Mouse (Mus musculus): ENCODE results near the gene Ryk. TPM values are rescaled to one million over a fixed set of nuclear protein-coding genes. Genes with fewer than 3 reads are reported as not detected.
"Not testable (repeated sequence)": the region's sequence is repeated elsewhere in the genome, so short reads cannot be mapped to it uniquely, and the experiment has no call there.

Gene Ryk
- polyA plus RNA-seq, 2 experiments from 2014 or later, result 0.95 to 1.2 TPM

DNA sequence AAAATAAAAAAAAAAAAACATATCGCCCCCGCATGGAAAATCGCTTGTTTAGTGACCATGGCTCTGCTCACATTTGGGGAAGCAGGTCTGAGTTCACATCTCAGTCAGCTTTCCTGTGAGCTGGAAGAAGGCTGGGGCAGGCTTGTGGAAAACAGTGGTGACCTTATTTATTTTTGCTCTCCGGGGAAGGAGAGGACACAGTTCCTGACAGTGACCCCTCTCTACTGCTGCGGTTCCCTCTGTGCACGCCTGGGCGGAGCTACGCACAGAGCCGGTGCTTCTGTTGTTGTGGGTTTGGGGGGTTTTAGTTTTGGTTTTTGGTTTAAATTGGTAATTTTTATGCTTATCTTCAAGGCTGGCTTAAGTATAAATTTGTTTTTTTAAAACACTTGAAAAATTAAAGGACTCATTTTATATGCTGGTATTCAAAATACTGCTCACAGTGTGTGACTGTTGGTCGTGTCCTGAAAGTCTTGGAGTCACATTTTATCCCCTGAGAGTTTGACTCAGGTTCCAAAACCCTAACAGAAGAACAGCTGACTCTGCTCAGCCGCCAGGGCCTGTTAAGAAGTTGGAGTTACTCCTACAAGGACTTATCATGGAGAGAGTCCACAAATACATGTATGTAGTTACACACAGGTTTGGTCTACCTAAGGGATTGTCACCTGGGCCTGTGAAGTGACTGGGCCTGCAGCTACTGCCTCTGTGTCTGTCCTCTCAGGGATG lies 73.0 kb downstream of the Ryk start:
- ATAC-seq, result no peak

DNA sequence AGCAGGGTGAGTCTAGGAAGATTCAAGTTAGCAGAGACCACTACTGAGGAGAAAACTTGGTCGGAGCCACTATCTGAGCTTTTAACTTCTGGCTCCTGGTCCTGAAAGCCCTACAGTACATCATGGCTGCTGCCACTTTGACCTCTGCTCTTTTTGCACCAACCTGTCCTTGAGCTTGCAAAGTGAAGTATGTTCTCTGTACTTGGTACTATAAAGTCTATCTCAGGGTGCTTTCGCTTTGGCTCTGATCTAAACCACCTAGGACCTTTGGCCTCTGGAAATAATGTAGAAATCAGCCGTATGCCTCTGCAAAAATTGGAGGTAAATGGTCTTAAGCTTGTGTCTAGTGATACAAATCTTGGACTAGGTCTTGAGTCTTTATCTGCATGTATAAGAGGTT lies 76.8 kb downstream of the Ryk start:
- no peak for ATAC-seq

DNA sequence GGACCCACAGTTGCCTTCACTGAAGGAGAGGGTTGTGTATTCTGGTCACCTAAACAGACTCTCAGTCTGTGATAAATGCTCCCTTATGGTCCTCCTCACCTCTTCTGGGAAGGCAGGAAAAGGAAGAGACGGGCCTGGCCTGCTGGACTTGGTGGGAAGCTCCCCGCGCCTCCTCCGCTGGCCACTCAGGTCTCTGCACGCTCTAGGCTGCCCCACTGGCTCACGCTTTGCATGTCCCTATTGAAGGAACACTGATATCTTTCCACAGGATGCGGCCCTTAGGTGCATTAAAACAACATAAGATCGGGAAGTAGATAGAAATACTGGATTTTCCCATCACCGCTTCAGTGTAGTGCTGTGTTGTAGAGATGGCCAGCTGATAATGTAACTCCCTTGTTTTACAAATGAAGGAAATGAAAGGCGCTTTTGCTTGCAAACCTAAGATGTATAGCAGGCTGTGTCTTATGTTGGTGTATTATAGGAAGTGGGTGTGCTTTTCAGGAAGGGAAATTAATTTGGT lies 77.9 kb downstream of the Ryk start:
- no peak for ATAC-seq

DNA sequence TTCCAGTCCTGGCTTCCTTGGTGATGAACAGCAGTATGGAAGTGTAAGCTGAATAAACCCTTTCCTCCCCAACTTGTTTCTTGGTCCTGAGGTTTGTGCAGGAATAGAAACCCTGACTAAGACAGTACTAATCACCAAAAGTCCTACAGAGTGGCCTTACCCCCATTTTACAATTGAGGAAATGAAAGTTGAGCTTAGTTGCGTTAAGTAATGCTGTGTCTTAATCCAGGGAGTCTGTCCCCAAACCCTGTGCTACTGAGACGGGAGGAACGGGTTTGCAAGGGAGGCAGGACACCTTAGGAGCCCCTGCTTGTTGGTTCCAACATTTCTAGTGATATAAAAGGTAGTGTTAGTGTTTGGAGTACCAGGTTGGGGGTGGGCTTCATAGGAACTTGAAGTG lies 78.9 kb downstream of the Ryk start:
- not testable (repeated sequence) for ATAC-seq

DNA sequence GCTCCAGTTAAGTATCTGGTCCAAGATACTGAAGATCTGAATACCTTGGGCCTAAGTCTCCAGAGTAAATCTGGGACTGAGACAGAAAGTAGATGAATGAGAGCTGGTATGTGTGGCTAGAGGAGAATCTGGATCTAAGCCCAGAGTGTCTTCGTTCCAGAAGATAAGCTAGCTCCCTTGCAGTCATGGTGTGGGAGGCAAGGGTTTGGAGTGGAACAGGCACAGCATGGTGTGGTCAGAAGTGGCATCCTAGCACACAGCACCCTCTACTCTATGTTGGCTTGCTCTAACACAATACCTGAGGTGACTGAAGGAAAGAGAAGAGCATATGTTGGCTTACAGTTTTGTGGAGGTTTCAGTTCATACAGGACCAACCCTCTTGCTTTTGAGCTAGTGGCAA lies 79.9 kb downstream of the Ryk start:
- no peak for ATAC-seq

DNA sequence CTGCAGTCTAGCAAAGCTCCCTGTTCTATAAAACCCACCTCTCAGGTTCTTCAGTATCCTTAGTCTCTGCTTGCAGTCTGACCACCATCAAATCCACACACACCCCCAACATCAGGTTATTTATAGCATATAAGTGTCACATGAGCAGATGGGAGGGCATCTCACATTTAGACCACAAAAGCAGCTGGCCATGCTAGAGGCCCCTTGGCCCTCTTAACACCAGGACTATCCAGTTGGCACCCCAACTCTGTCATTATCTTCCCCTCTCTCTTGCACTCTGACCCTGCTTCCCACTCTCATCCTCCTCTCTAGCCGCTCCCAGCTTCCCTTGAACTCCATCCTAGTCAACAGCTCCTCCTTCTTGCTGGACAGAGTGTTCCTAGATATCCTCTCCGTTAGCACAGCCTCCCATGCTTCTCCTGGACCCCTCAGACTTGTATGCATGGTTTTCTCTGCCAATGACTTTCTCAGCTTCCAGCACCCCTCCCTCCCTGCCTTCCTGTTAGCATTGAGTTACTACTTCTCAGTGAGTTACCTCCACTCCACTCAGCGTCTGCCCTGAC lies 80.7 kb downstream of the Ryk start:
- no peak for ATAC-seq

DNA sequence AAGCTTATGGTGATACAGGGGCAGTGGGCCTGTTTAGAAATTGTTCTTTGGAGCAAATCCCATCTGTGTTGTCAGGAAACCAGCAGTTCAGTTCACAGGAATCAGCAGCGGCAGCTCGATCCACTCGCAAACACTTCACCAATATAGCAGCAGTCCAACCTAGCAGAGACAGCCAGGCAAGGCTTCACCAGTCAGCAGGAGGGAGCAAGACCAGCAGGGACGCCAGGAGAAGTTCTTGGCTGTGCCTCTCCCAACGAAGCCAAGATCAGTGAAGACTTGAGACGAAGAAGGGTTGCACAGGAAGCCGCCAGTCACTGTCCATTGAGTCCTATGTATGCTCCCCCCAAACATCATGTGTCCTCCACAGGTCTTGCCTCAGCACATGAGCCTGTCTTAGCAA lies 81.4 kb downstream of the Ryk start:
- no peak for ATAC-seq

DNA sequence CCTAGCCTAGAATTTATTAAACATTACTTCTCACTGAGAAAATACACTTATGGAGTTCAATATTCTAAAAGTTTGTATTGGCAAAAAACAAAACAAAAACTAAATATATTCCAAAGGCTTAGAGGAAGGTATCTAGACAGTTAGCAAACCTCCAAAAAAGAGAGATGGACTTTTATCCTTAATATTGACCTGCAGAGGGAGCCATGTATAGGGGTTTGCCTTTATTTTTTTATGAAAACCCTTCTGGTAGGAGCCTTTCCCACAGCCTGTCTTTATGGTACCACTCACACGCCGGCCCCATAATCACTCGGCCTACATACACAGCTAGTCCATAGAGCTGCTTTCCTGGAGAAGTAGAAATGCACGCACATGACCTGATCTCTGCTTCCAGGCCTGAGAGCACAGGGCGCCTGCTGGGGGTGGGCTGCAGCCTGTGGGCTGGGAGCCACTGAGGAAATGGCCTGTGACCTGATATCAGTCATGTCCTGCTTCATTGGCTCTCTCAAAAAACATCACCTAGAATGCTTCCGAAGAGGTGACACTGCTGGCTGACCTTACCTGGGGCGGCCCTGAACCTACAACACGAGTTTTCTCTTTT lies 82.9 kb downstream of the Ryk start:
- no peak for ATAC-seq

DNA sequence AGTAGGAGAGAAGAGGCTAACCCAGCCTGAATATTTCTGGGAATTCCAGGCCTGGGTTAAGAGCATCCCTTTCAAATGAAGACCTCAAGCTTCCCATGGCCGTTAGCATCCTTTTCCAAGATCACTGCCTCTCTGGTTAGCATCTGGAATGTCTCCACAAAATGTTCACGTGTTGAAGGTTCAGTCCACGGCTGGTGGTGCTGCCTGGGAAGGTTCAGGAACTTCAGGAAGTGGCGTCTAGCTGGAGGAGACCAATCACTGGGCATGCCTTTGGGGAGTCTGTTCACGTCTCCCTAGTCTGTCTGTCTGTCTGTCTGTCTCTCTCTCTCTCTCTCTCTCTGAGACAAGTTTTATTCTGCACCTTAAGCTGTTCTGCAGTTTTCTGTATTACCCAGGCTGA lies 84.8 kb downstream of the Ryk start:
- no peak for ATAC-seq

DNA sequence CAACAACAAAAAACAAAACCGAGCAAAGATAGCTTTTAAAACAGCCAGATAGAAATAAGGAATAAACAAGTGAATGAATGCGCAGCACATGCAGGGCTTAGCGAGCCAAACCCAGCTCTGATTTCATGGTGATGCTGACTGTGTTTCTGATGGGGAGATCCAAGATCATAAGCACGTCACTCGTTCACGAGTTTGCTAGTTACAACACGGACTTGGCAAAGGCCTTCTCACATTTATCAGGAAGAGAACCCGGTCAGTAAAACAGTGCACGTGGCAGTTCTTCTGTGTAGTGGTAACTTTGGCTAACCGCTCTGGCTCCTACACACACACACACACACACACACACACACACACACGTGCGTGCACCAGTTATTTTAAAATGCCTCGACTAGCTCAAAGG lies 87.1 kb downstream of the Ryk start:
- ATAC-seq, result no peak

DNA sequence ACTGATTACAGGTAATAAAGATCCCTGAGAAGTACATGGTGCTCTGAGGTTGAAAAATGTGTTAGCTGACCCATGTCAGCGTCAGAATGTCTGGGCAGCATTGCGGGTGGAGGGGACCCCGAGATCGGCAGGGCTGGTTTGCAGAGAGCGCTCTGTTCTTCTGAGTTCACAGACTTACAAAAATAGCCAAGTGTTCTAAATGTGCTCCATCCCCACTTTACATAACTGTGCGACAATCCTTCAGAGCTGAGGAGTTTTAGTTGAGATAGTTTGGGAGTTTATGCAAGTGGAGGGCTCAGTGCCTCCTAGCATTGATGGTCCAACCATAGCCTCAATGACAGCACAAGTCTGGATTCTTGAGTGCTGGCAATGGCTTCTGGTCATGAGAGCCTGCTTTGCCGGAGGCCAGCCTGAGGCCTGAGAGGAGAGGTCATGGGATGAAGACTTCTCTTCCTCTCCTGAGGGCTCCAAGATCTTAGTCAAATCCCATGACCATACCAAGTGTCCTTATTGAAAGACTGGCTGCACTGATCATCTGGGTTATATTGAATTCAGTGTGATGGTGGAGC lies 88.2 kb downstream of the Ryk start:
- ATAC-seq, result no peak

DNA sequence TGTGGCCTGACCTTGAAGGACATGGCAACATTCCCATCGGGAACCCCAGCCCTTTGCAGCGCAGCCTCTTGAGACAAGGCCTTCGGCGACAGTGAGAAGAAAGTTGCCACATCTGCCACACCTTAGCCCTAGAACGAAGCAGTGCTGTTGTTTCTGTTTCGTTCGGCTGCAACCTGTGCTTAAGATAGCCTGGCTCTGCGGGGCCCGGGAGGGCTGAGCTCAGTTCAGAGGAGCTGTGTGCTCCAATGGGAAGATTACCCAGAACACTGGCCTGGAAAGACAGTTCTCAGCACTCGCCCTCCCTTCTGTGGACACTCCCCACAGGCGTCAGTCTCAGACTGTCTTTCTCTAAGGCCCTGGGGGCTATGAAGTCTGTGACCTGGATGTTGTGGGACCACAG lies 89.1 kb downstream of the Ryk start:
- no peak for ATAC-seq

DNA sequence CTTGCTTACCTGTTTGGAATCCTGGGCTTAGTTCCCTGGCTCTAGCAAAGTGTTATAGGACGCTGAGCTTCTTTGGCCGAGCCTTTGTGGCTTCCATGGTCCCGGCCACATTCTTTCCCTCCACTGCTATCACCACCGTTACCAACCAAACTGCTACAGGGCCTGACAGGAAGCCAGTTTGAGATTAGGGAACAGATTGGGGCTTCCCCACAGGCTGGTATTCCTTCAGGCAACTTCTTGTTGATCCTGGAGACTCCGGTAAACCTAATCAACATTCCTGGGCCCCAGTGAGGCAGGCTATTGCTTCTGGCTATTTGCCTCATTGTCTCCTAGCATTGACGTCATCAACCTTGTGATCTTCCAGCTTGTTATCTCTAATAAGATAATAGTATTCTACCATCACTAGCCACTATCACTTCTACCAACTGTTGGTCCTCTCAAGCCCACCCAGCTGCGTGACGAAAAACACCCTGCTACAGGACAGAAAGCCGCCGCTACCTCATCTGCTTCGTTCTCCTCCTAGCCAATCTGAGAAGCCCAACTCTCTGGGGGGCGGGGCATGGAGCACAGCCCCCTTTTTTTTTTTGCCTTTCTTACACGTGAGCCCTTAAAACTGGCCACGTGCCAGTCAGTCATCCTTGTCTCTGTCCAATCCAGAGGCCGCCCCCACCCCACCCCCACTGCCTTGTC lies 90.1 kb downstream of the Ryk start:
- no peak for ATAC-seq

DNA sequence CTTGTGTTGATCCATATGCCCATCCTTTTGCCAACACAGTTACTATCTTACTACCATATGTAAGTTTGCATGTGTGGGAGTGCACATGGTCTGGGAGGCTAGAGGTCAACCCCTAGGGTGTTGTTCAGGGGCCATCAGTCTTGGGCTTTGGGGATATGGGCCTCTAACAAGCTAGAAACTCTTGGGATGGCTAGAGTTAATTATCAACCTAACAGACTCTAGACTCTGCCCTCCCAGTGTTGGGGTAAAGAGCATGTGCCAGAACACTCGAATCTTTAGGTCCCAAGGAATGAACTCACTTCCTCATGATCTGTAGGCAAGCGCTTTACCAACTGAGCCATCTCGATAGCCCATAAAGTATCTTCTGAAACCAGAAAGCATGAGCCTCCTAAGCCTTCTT lies 91.4 kb downstream of the Ryk start:
- ATAC-seq, result no peak

DNA sequence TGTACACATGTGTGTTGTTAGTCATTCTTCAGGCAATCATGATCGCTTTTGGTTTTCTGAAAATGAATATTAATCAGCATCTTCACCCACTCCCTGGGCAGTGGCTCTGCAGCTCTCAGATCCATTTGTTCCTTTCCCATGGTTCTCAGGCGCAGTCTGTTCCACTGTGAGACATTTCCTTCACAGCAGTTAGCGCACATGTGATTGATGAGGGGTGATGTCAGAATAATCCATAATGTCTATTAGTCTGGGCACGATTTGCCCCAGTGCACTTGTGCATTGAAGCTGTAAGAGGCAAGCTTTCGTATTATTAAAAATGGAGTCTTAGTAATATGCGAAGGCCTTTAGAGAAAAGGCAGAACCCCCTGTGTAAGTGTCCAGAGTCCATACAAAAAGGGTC lies 95.1 kb downstream of the Ryk start:
- no peak for ATAC-seq

DNA sequence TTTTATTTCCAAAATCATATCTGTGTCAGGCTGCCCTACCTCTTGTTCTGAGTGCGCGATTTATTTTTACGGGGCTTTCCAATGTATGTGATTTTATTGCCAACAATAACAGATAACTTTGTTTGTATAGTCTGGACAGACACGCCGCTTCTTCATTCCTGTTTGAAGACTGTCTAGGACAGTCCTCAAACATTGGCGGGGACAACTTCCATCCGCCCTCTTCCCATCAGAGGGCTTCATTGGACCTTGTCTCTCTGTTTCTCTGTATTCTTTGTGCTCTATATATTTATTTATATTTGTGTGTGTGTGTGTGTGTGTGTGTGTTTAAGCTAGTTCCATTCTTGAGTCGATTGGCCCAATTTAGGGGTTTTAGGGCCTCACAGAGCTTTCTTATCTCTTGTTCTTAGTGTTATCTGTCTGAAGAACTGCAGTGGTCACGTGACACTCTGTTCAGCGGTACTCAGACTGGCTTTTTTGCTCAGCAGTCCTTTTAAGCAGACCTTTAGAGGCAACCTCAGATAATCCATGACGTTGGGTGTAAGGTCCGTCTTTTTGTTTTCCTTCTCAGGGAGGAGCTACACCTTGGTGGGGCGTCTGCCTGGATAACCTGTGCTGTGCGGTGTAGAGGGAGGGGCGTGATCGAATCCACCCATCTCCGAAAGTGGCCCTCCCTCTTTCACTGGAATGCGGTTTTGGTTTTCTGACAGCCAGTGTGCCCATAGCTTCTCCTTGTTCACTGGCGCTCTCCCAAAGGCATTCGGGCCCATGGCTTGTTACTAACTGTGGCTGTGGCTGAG lies 99.4 kb downstream of the Ryk start:
- no peak for ATAC-seq

DNA sequence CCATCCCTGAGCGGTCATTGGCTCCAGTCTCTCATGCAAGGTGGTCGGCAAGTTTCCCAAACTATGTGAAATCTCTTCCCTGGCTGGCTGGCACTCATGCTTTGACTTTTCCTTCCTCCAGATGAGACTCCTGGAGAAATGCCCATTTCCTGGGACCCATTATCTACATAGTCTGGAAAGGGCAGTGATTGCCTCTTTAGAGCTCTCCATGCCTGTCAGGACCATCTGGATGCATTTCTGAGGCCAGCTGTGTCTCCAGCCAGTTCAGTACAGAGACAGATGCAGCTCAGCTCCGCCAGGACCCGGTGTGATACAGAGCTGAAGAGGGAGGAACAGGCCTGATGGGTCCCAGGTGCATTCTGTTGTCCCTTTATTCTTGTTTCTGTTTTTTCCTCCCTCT lies 107.5 kb downstream of the Ryk start:
- no peak for ATAC-seq

DNA sequence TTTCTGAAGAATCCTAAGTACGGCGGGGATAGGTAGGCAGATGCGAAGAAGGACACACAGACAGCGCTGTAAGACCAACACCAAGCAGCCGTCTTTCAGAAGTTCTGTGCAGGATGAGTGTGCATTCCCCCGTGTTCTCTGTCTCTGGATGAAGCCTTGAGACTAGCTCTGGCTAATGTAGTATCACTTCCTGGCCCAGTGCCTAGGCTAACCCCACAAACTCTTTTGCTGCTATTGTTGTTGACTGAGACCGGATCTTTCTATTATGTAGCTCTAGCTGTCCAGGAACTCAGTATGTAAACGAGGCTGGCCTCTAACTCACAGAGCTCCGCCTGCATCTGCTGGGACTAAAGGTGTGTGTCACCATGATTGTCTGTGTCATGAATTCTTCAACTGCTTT lies 110.2 kb downstream of the Ryk start:
- ATAC-seq, result no peak

DNA sequence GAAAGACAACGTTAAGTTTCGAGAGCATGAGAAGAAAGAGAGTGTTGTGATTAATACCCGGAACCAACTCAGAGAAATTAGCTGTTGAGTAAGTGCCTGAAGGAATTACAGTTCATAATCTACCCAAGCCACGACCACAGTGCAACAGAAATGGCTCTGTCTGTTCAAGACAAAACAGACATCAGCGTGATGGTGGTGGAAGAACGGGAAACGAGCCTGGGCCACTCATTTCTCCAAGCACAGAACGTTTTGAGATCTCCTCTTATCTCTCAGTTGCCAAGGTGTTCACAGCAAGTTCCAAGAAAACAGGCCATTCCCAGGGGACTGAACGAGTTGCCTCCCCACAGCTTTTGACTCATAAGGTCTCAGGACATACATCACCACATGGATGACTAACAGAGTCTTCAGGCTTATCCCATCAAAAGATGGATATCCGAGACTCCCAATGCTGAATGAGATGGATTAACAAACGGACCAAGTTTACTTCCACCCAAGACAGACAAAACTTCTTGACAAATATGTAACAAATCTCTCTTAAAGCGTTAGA lies 111.8 kb downstream of the Ryk start:
- ATAC-seq, result no peak

DNA sequence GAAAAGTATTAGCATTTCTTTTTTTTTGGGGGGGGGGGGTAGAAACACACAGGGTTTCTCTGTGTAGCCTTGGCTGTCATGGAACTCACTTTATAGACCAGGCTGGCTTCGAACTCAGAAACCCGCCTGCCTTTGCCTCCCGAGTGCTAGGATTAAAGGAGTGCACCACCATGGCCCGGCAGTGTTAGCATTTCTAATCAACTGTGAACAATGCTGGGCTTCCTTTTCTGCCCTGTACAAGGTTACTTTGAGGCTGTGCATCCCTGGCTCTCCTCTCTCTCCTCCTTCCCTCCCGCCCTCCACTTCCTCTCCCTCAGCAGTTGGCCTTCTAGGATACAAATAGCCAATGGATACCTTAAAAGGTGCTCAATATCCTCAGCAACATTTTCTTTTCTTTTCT lies 114.0 kb downstream of the Ryk start:
- no peak for ATAC-seq

DNA sequence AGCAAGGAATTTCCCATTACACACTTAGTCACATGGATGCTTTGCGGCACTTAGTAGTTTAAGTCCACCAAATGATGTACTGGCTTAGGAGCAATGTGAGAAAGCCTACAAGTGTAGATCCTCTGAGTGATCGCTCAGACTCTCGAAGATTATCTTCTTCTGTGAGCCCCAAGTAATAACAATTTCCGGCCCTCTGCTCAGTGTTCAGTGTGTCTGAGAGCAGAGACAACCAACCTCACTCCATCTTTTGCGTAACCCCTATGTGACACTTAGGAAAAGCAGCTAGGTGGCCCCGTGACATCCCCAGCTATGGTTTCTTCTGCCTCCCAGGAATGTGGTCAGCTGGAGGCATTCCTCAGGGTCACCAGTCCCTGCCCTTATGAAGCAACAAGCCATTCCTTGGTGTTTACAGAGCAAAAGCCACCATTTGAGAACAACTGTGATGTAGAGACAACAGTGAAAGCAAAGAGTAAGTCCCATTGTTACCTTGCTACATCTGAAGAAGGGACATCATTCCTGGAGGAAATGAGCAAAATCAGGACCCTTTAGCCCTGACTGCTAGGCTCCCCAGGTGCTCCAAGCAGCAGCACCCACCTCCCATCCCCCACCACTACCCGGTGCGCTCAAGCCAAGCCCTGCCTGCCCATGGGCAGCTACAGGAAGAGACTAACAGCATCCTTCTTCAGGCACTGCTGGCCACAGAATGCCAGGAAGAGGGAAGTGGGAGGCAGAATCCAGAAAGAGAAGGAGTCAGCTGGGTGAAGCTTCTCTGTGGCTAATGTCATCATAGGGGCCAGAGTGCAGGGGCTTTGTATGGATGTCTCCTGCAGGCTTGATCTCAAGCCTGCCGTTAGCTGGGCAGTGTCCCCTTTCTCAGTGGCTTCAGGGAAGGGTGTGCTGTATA lies 116.6 kb downstream of the Ryk start:
- ATAC-seq, result no peak
